Mouse (Mus musculus) embryonic stem cell, embryonic (primary cell): Measurements from ENCODE around the gene Baz2a.

Source experiments
- CTCF ChIA-PET, 4 experiments: fragments of 300-600 bp in 2 of 4; fragments of 350-600 bp in 2 of 4; sonication (Branson Sonifier 250); formaldehyde crosslinking; loops; one replicate each; lab custom pipeline; 2022; ENCODE audit warnings: inconsistent platforms in 2 of 4; lab: Charles Lee
- POLR2A ChIA-PET, 4 experiments: fragments of 300-600 bp in 2 of 4; fragments of 350-600 bp in 2 of 4; sonication (Branson Sonifier 250); formaldehyde crosslinking; loops; one replicate each; lab custom pipeline; 2022; ENCODE audit warnings: antibody characterized with exemption in 4 of 4, inconsistent platforms in 1 of 4; lab: Charles Lee

The Baz2a gene

DNA sequence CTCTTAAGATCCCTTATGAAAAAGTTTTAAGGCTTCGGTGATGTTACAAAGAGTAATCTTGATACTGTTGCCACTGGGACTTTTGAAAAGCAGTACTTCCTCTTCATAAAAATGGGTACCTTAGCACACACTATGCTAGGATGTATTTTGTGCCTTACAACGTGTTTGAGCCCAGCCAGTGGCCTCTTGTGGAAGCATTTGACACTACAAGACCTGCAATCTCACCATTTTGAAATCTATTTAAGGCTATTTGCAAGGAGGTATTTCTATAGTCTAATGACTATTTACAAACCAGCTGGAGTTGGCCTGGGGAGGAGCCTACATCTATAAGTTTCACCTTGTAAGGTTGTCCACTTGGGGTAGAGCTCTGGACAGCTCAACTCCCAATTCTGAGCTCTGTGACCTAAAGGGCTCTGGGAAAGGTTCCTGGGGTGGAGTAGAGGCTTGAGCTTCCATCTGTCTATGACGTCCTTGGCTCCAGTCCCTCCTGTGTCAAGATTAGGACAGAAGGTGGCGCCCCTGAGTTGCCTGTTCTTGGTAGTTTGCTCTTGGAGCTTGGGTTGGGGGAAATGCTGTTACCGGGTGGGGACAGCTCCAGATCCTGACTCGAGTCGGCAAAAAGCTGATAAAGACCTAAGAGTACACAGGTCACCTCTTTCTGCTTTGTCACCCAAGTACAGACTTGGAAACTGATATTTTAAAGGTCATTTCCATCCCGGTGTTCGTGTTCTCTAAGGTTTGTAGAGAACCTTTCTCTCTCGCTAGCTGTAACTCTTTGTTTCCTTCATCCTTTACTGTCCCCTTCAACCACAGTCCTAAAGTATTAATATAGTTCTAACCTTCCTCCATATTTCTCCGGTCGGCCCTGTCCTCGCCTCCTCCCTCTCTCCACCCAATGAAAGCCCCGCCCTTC is 470 bp upstream of the Baz2a start:
- POLR2A ChIA-PET = interaction anchor here (0.5 to 17.8 kb wide), 117 partner anchors 6 to 614 kb away, joined by 3 to 302 read pairs (median 5); partner anchors contain the start of genes Atp5b (in 3 of the 4), Naca (in 3 of the 4), Cnpy2 (in 2 of the 4) and Gls2 (in 2 of the 4)
- CTCF ChIA-PET = interaction anchor here (0.5 to 4.5 kb wide), 82 partner anchors 8 to 751 kb away, joined by 3 to 66 read pairs (median 4); partner anchors contain the start of genes Gls2 (in 2 of the 4), Atp5b (in 1 of the 4), Nabp2 (in 1 of the 4) and Prim1 (in 1 of the 4)

DNA sequence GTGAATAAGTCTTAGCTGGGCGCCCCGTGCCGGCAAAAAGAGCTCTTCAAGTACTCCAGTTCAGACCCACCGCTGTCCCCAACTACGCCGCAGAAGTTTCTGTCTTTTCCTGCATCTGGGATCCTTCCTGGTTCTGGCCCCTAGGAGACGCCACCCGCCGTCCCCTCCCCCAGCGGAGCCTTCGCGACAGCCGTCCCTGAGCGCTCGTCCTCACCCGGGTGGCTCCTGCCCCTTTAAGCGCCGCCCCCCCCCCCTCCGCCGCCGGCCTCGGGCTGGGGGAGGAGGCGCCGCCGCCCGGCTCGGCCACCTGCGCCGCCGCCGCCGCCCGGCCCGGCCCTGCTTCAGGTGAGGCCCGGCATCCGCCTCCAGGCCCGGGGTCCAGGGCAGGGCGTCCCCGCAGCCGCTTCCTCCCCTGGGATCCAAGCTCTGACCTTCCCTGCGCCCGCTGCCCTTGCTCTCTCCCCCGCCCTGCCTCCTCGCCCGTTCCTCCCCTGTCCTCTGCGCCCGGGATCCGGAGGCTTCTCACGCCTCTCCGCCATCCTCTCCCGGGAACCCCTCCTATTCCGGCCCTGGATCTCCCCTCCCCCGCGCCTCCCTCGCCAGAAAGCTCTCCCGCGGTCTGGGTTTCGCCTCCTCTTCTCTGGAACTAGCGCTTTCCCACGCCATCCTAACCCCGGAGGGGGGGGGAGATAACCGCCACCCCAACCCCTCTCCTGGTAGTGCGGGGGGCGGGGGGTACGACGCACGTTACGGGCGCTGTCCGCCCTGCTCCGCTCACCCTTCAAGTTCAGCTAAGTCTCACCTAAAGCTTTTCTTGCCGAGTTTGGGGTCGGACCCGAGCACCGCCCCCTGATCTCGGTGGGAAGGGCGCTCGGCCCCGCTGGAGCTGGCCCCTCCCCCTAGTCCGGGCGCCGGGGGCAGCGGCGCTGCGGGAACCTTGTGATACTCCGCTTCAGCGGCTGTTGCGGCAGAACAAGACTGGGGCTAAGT is 1.4 kb downstream of the Baz2a start:
- ChIA-PET CTCF (interaction anchor here (0.5 to 4.5 kb wide), 37 partner anchors 8 to 583 kb away, joined by 3 to 66 read pairs (median 3); partner anchors contain the start of genes Atp5b (in 1 of the 4), Nabp2 (in 1 of the 4) and Rnf41 (in 1 of the 4)), POLR2A (interaction anchor here (0.5 to 17.8 kb wide), 99 partner anchors 8 to 819 kb away, joined by 3 to 302 read pairs (median 5); partner anchors contain the start of genes Atp5b (in 4 of the 4), Naca (in 3 of the 4), Cnpy2 (in 2 of the 4) and Pan2 (in 2 of the 4))

DNA sequence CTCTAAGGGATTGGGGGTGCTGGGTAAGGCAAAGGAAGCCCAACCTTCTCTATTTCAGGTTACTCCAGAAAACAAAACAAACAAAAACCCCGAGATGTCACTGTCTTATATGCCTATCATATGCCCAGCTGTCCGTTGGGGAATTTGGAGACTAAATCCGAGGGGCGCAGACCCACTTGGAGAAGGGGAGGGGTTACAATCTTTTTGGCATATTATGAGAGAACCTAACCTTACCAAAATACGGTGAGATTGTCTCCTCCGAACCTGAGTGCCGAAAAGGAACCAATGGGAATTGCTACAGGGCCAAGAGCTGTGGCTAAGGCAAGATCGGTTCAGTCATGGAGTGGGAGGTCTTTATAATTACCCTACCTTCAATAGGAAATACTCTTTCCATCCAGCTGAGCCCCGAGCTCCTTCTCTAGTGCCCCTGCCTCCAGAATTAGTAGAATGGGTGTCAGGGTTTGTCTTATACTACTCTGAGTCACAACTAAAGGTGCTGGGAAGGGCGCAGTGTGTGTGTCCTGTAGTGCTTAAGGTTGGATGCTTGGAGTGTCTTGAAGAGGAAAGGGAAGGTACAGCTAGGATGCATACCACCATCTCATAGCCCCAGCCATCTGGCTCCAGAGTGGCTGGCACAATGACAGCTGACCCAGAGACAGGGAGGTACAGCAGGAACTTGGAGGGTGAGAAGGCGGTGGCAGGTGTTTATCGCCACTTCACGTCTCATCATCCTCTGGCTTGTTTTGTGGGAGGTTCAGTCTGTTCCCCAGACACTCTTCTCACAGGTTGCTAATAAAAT is 2.3 kb downstream of the Baz2a start:
- ChIA-PET POLR2A (interaction anchor here (0.6 to 17.8 kb wide), 88 partner anchors 8 to 803 kb away, joined by 3 to 302 read pairs (median 5); partner anchors contain the start of genes Atp5b (in 4 of the 4), Naca (in 3 of the 4), Cnpy2 (in 2 of the 4) and Pan2 (in 2 of the 4)), CTCF (interaction anchor here (0.5 to 4.5 kb wide), 19 partner anchors 8 to 584 kb away, joined by 3 to 66 read pairs (median 4); partner anchors contain the start of gene Atp5b (in 1 of the 4))

DNA sequence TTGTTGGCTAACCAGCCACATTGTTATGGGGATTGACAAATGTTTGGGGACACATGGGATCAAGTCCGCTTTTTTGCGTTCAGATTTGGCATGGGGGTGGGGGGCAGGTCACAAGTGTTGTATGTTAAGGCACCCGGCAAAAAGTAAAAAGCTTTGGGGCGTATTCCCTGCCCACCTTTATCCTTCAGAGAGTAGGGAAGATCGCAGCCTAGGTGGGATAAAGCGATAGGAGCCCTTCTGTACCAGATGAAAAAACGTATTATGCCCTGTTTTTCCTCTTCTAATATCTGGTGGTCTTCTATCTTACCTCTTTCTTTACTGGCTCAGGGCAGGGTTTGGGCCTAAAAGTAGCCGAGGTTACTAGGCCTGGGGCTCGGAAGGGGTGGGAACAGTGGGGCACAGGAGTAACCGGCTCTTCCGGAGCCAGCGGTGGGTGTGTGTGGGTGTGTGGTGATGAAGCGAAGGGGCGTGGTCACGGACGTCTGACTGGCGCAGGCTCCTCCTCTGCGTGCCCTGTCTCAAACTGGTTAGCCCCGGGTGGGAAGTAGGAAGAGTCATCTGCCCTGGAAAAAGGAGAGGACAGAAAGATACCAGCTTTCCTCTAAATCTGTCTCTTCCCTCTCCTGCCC is 3.1 kb downstream of the Baz2a start:
- POLR2A ChIA-PET = interaction anchor here (0.6 to 17.8 kb wide), 61 partner anchors 7 to 472 kb away, joined by 3 to 302 read pairs (median 5); partner anchors contain the start of genes Atp5b (in 4 of the 4), Cnpy2 (in 2 of the 4), Gls2 (in 2 of the 4) and Naca (in 2 of the 4)
- CTCF ChIA-PET = interaction anchor here in 3 of 4 experiments (0.6 to 4.5 kb wide), 9 partner anchors 12 to 800 kb away, joined by 3 to 66 read pairs (median 4); partner anchors contain the start of gene Atp5b (in 1 of the 3)

DNA sequence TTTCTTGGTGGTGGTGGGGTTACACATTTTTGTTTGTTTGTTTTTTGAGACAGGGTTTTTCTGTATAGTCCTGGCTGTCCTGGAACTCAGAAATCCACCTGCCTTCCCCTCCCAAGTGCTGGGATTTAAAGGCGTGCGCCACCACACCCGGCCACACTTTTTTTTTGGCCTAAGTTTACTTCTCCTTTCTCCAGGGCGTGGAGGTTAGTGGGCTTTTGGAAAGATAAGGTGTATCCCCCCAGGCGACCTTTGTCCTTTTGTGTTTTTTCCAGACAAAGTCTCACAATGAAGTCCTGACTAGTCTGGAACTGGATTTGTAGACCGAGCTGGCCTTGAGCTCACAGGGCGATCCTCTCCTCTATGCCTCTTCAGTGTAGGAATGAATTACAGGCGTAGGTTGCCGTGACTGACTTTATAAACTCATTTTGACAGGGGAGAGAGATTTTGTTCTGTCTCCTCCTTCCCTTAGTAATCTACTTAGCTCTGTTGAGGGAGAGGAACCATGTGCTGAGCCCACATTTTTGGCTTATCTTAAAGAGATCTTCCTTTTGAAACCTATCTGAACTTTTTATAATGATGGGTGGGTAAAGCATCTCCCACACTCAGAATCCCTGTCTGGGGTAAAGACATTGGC is 3.7 kb downstream of the Baz2a start:
- ChIA-PET POLR2A (interaction anchor here (0.6 to 17.8 kb wide), 58 partner anchors 7 to 471 kb away, joined by 3 to 302 read pairs (median 4); partner anchors contain the start of genes Atp5b (in 4 of the 4), Gls2 (in 3 of the 4), Cnpy2 (in 2 of the 4) and Naca (in 2 of the 4)), CTCF (interaction anchor here (0.6 to 2.5 kb wide), 7 partner anchors 16 to 189 kb away, joined by 3 to 12 read pairs (median 4); no protein-coding TSS in a partner anchor)

DNA sequence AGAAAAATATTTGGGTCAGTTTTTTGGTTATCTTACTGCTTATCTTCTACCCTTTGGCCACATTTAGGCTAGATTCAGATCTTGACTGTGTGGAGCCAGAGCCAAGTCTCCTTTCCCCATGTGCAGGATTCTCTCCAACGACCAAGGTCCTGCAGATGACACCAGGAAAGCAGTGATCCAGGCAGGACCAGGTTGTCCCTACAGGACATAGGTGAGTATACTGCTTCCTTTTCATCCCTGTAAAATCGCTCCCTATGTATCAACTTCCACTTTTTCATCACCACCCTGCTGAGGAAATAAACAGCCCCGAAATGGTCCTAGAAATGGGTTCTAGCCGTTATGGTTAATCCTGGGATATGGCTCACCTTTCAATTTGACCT is 4.9 kb downstream of the Baz2a start:
- POLR2A ChIA-PET = interaction anchor here in 3 of 4 experiments (0.5 to 17.8 kb wide), 31 partner anchors 6 to 573 kb away, joined by 3 to 302 read pairs (median 5); partner anchors contain the start of genes Atp5b (in 3 of the 3), Naca (in 2 of the 3), Rbms2 (in 2 of the 3) and Cnpy2 (in 1 of the 3)
- CTCF ChIA-PET = interaction anchor here in 2 of 4 experiments (0.5 to 1.3 kb wide), 5 partner anchors 80 to 139 kb away, joined by 3 to 4 read pairs (median 4); no protein-coding TSS in a partner anchor

DNA sequence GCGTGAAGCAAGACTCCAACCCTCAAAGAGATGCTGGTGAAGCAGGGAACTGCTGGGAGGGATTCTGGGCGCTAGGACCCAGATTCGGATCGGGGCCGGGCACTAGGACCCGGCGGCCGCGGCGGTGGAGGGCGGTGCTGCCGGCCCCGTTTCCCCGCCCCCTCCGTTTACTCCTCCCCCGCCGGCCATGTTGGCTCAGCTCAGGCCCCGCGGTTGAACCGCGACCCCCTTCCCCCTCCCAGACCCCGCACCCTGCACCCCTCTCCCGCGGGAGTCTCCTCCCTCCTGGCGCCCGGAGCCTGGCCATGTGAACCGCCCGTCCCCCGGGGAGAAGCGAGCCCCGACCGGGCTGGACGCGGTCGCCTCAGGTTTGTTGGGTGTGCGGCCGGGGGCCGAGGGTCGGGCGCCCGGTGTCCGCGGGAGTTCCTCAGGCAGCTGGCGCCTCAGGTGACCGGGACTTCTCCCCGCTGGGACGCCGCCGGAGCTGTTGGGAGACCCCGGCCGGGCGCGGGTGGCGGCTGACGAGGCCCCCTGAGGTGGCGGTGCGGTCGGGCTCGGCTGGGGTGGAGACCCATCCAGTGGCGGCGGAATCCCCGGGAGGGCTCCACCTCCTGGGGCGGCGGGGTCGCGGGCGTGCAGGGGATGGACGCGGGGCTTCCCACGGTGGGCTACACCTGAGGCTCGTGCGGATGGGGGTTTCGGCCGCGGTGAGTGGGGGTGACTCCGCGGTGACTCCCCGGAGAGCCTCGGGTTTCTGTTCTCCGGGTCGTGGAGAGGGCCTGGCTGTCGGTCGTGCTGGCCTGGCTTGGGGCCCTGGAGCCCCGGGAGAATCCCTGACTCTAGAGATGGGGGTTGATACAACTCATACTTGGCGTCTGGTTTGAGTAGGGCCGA is 5.6 kb downstream of the Baz2a start:
- ChIA-PET CTCF (interaction anchor here in 3 of 4 experiments (0.5 to 1.3 kb wide), 7 partner anchors 46 to 427 kb away, joined by 3 to 4 read pairs (median 3); partner anchors contain the start of gene Stat2 (in 1 of the 3)), POLR2A (interaction anchor here in 3 of 4 experiments (0.5 to 17.8 kb wide), 35 partner anchors 5 to 572 kb away, joined by 3 to 302 read pairs (median 5); partner anchors contain the start of genes Atp5b (in 3 of the 3), Gls2 (in 2 of the 3), Rbms2 (in 2 of the 3) and Cnpy2 (in 1 of the 3))

DNA sequence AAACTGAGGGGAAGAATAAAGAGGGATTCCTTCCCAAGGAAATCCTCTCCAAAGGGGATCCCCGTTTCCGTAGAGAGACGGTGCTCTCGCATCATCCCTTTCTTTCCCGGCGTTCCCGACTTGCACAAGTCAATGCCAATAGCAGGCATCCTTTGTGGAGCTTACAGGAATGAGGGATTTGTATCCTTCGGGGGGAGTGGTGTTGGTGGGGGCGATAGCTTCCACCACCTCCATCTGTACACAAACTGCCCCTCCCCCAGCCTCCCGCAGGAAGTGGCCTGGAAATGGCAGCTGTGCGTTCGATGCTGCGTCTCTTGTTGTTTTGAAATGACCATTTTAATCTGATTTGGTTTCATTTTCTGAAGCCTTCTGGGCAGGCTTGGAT is 6.2 kb downstream of the Baz2a start:
- ChIA-PET POLR2A (interaction anchor here (0.6 to 17.8 kb wide), 25 partner anchors 4 to 430 kb away, joined by 3 to 302 read pairs (median 5); partner anchors contain the start of genes Atp5b (in 2 of the 4), Naca (in 2 of the 4), Rbms2 (in 2 of the 4) and Coq10a (in 1 of the 4)), CTCF (interaction anchor here in 2 of 4 experiments (0.5 to 1.3 kb wide), 3 partner anchors 79 to 427 kb away, joined by 3 to 4 read pairs (median 3); partner anchors contain the start of gene Stat2 (in 1 of the 2))

DNA sequence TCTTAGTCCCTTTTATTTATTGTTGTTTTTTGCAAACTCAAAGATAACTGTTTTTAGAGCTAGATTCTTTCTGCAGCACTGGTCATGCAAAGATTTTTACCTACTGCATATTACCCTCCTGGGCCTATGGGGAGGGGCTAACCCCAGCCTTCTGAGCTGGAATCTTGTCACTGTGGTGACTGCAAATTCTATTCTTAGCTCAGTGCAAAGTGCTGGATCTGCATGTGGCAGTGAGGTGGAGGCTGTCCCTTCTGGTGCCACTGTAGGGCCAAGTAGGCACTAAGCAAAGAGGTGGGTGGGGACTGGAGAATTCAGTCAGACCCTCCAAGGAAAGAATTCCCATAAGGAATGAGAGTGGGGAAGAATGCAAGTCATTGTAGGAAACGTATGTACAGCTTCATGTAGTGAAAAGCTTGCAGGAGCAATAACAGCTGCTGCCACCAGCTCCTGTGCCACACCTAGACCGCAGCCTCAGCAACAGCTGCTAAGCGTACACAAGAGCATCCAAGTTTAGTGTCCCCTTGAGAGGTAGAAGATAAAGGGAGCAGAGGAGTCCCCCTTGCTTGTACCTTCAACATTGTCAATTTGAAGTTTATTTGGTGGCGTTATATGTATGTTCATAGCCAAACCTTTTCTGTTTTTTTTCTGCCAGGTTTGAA is 18.9 kb downstream of the Baz2a start:
- POLR2A ChIA-PET = interaction anchor here (0.6 to 1.9 kb wide), 13 partner anchors 9 to 75 kb away, joined by 3 to 7 read pairs (median 4); partner anchors contain the start of genes Baz2a (in 2 of the 4) and Naca (in 1 of the 4)
- CTCF ChIA-PET = interaction anchor here in 3 of 4 experiments (0.6 to 1.9 kb wide), 7 partner anchors 8 to 69 kb away, joined by 3 to 6 read pairs (median 4); partner anchors contain the start of gene Baz2a (in 3 of the 3)

DNA sequence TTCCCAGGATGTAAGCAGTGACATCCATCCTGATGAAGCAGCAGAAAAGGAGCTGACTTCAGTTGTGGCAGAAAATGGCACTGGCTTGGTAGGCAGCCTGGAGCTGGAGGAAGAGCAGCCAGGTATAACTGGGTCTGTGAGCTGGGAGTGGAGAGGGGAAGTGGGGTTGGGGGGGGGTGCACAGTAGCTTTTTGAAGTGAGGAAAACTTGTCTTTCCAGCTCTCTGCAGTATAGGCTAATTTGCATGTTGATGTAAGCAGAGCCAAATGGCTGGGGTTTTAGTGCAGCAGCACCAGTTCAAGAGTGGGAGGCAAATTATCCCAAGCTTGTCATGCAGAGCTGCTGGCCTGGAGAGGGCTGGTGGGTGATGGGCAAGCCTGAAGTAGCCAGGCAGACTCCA is 19.9 kb downstream of the Baz2a start:
- CTCF ChIA-PET = interaction anchor here (0.6 to 1.6 kb wide), 7 partner anchors 9 to 247 kb away, joined by 3 to 6 read pairs (median 4); partner anchors contain the start of gene Baz2a (in 2 of the 4)
- POLR2A ChIA-PET = interaction anchor here (0.5 to 2.3 kb wide), 23 partner anchors 8 to 490 kb away, joined by 3 to 11 read pairs (median 3); partner anchors contain the start of genes Baz2a (in 2 of the 4), Atp5b (in 1 of the 4), Cnpy2 (in 1 of the 4) and Lrp1 (in 1 of the 4)

DNA sequence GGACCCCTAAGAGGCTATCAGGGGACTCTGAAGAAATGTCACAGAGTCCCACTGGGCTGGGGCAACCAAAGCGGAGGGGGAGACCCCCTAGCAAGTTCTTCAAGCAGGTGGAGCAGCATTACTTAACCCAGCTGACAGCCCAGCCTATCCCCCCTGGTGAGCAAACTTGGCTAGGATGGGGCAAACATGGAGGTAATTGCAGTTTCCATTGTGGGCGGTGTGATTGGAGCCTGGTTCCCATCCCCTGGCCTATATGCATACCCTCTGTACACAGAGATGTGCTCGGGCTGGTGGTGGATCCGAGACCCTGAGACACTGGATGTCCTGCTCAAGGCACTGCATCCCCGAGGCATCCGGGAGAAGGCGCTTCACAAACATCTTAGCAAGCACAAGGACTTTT is 32.5 kb downstream of the Baz2a start:
- CTCF ChIA-PET = interaction anchor here in 1 of 4 experiments (0.6 to 3.3 kb wide), 2 partner anchors 18 to 32 kb away, joined by 3 to 12 read pairs; partner anchors contain the start of gene Baz2a

DNA sequence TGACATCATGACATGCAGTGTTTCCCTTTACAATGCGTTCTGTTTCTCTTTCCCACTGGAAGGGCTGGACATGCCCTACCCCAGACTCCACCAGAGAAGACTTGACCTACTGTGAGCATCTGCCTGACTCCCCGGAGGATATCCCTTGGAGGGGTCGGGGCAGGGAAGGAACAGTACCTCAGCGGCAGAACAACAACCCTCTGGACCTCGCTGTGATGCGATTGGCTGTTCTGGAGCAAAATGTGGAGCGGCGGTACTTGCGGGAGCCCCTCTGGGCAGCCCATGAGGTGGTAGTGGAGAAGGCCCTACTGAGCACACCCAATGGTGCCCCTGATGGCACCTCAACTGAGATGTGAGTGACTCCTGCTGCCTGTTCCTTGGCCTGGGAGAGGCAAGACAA is 33.5 kb downstream of the Baz2a start:
- POLR2A ChIA-PET = interaction anchor here in 2 of 4 experiments (1.0 to 1.5 kb wide), 3 partner anchors 8 to 34 kb away, joined by 3 to 5 read pairs (median 3); no protein-coding TSS in a partner anchor
- CTCF ChIA-PET = no interaction called here

More for the DNA sequence above, 32.5 kb downstream of the Baz2a start:
- POLR2A ChIA-PET = interaction anchor here in 2 of 4 experiments (0.6 to 4.1 kb wide), 10 partner anchors 9 to 79 kb away, joined by 3 to 33 read pairs (median 4); partner anchors contain the start of gene Baz2a (in 1 of the 2)

DNA sequence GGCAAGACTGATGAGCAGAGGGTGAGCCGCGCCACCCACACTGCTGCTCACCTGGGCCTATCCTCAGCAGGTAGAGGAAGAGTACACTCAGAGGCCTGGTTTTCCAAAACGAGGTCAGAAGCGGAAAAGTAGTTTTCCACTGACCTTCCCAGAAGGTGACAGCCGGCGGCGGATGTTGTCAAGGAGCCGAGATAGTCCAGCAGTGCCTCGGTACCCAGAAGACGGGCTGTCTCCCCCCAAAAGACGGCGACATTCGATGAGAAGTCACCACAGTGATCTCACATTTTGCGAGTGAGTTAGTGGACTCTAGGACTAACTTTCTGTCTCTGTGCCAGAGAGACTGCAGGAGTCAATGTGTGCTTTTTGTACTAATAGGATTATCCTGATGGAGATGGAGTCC is 34.6 kb downstream of the Baz2a start:
- POLR2A ChIA-PET = interaction anchor here in 1 of 4 experiments (1.4 kb wide), 1 partner anchor 14 kb away, joined by 4 read pairs; no protein-coding TSS in a partner anchor
- CTCF ChIA-PET = no interaction called here
